Mouse (Mus musculus): Measurements from ENCODE around the gene Eif2b5. TPM values are rescaled to one million over a fixed set of nuclear protein-coding genes. Genes with fewer than 3 reads are reported as not detected.
A peak's percentile ranks its signal among the peaks of the same experiment; 100 is the strongest.

The Eif2b5 gene
- total RNA-seq, 2 experiments from 2014 or later = 59.6 to 61.7 TPM

GRCm38 (mm10) chr16:20536081-20536665 lies 37.6 kb downstream of the Eif2b5 start:
- no peak for DNase-seq (ENCODE audit: low spot score in 2 of 2)

GRCm38 (mm10) chr16:20537071-20537471 lies 38.5 kb downstream of the Eif2b5 start:
- peak in 1 of 2 experiments; percentile 18 for DNase-seq (ENCODE audit: low spot score in 2 of 2)

- DNase-seq (ENCODE audit: low spot score in 2 of 2) = no peak
Observed at GRCm38 (mm10) chr16:20537601-20538320, 39.1 kb downstream of the Eif2b5 start.

GRCm38 (mm10) chr16:20539649-20540048 lies 41.0 kb downstream of the Eif2b5 start:
- no peak for DNase-seq (ENCODE audit: low spot score in 2 of 2)

- no peak for DNase-seq (ENCODE audit: low spot score in 2 of 2)
Observed at GRCm38 (mm10) chr16:20540438-20540837, 41.8 kb downstream of the Eif2b5 start.

GRCm38 (mm10) chr16:20545696-20546095 lies 47.1 kb downstream of the Eif2b5 start:
- no peak for DNase-seq (ENCODE audit: low spot score in 2 of 2)

GRCm38 (mm10) chr16:20547423-20547822 lies 48.8 kb downstream of the Eif2b5 start:
- no peak for DNase-seq (ENCODE audit: low spot score in 2 of 2)

- DNase-seq (ENCODE audit: low spot score in 2 of 2) = peak; percentile 95 to 97
Observed at GRCm38 (mm10) chr16:20548096-20548948, 49.7 kb downstream of the Eif2b5 start, which contains the start of gene Abcf3. Gene Abcf3 (plus strand): TSS chr16:20548577.

GRCm38 (mm10) chr16:20549161-20549560 lies 50.5 kb downstream of the Eif2b5 start:
- DNase-seq (ENCODE audit: low spot score in 2 of 2) = no peak

GRCm38 (mm10) chr16:20551691-20552090 lies 53.1 kb downstream of the Eif2b5 start:
- no peak for DNase-seq (ENCODE audit: low spot score in 2 of 2)

- DNase-seq (ENCODE audit: low spot score in 2 of 2) = no peak
Observed at GRCm38 (mm10) chr16:20552594-20552993, 54.0 kb downstream of the Eif2b5 start.

- DNase-seq (ENCODE audit: low spot score in 2 of 2) = no peak
Observed at GRCm38 (mm10) chr16:20555000-20555399, 56.4 kb downstream of the Eif2b5 start.

GRCm38 (mm10) chr16:20557381-20557780 lies 58.8 kb downstream of the Eif2b5 start:
- DNase-seq (ENCODE audit: low spot score in 2 of 2) = no peak

Other genes with a start within 250 kb of the Eif2b5 start
- gene Parl, start 196.4 kb upstream of the Eif2b5 start, total RNA-seq (2021) = 10 to 100 TPM; 66.1 to 71.4 TPM
- gene Cyp2ab1, start 173.4 kb upstream of the Eif2b5 start, total RNA-seq (2021) = not detected
- 100 to 1,000 TPM; 149 to 202 TPM for gene Abcc5, start 72.4 kb upstream of the Eif2b5 start, total RNA-seq (2021)
- 10 to 100 TPM; 83.1 to 87.2 TPM for gene Dvl3, start 18.2 kb downstream of the Eif2b5 start, total RNA-seq (2021)
- 100 to 1,000 TPM; 893 to 941 TPM for gene Ap2m1, start 36.7 kb downstream of the Eif2b5 start, total RNA-seq (2021)
- 10 to 100 TPM; 61.3 to 90.1 TPM for gene Abcf3, start 49.8 kb downstream of the Eif2b5 start, total RNA-seq (2021)
- gene Vwa5b2, start 90.7 kb downstream of the Eif2b5 start, total RNA-seq (2021) = 10 to 100 TPM; 44.4 to 45.6 TPM
- 1 to 10 TPM; 2.9 TPM for gene Eef1akmt4, start 112.8 kb downstream of the Eif2b5 start, total RNA-seq (2021)
- gene Gm49333, start 112.8 kb downstream of the Eif2b5 start, total RNA-seq (2021) = under 1 TPM in 1 of 2 experiments, not detected in 1; 0.53 TPM
- gene Alg3, start 112.9 kb downstream of the Eif2b5 start, total RNA-seq (2021) = 10 to 100 TPM; 12.4 to 14.0 TPM
- gene Camk2n2, start 122.5 kb downstream of the Eif2b5 start, total RNA-seq (2021) = 100 to 1,000 TPM; 143 to 153 TPM
- 10 to 100 TPM; 29.5 to 33.8 TPM for gene Ece2, start 131.0 kb downstream of the Eif2b5 start, total RNA-seq (2021)
- gene Psmd2, start 152.8 kb downstream of the Eif2b5 start, total RNA-seq (2021) = 100 to 1,000 TPM; 248 to 270 TPM
- 100 to 1,000 TPM; 349 to 379 TPM for gene Eif4g1, start 169.5 kb downstream of the Eif2b5 start, total RNA-seq (2021)
- gene Fam131a, start 194.4 kb downstream of the Eif2b5 start, total RNA-seq (2021) = 100 to 1,000 TPM; 298 to 325 TPM
- 10 to 100 TPM; 23.2 to 27.7 TPM for gene Polr2h, start 218.8 kb downstream of the Eif2b5 start, total RNA-seq (2021)
- gene Clcn2, start 218.9 kb downstream of the Eif2b5 start, total RNA-seq (2021) = 10 to 100 TPM; 41.4 to 50.7 TPM
- gene Chrd, start 234.3 kb downstream of the Eif2b5 start, total RNA-seq (2021) = 10 to 100 TPM; 25.1 TPM
- gene Thpo, start 235.7 kb downstream of the Eif2b5 start, total RNA-seq (2021) = 1 to 10 TPM; 3.7 to 4.3 TPM